Mouse (Mus musculus) urinary bladder, postnatal 4 days (tissue): ENCODE data around the gene Chkb.

Experiments used
- DNase-seq, 2 experiments: peaks; one replicate each; pipeline ENCODE4 v3.0.0; 2021 to 2022; ENCODE audit warnings: low spot score in 2 of 2

Gene Chkb

DNA sequence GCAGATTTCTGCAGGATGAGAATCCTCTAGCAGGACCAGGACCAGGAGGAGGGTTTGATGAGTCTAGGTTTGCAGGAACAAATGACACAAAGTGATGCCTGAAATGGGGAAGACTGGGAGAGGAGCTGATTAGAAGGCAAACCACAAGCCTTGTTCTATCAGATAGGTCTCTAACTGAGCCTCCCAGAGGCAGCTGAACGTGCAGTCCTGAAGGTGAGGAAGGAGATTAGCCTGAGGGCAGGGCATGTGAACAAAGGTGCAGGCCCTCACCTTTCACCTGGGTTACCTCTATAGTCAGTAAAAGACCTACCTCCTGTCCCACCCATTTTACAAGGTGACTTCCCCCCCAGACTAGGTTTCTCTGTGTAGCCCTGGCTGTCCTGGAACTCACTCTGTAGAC, 30.0 kb downstream of the Chkb start:
- DNase-seq: no peak

- DNase-seq: no peak
Observed at GRCm38 (mm10) chr15:89398146-89398545, 31.6 kb downstream of the Chkb start.

- no peak for DNase-seq
Observed at GRCm38 (mm10) chr15:89396883-89397282, 32.8 kb downstream of the Chkb start.

DNA sequence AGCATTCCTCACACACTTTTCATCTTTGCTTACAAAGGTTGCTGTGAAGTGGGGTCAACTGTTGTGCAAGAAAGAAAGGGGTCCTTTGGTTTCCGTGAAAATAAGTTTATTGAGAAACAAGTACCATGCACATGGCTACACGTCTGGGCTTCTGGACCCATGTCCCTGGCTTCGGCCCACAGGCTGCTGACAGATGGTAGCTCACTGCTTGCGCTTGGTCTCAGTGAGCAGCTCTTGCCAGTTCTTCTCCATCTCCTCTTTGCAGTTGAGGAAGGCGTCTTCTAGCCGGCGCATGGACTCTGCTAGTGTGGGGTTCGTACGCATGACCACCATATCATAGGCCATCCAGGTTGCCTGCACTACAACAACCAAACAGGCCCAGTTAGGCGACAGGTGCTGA, 39.6 kb downstream of the Chkb start:
- DNase-seq: no peak

DNA sequence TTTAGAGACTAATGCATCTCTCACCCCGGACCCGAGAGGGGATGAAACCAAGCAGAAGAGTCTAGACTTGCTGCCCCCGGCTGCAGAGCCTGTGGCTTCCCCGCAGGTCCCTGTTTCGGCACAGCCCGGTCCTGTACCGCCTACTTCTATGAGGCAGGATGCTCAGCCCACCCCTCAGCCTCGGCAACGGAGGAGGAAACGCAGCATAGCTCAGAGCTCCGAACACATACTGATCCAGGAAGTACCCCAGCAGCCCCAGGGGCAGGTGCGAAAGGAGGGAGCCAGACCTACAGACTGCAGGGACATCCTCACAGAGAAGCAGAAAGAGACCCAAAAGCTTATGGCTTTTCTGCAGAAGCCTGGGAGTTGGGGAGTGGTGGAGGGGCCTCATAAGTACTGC, 42.6 kb downstream of the Chkb start:
- no peak for DNase-seq

DNA sequence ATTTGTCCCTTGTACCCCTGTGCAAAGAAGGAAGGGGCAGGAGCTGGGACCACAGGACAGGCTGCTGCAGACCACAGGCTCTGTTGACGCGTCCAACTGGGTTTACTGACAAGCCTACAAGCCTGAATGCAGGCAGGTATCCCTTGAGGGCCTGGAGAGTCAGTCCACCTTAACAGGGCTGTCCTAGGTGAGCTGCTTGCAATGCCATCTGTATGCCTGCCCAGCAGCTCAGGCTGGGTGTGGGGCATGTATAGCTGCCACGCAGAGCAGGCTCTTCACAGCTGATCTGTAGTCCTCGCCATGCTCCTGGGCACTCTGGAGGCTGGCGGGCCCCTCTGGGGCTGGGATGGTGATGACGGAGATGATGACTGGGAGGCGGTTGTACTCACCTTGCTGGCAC, 45.1 kb downstream of the Chkb start, which contains the start of gene Klhdc7b:
Gene Klhdc7b (plus strand): TSS at position 301 of the 400 bp plus-strand sequence.
- DNase-seq: no peak

DNA sequence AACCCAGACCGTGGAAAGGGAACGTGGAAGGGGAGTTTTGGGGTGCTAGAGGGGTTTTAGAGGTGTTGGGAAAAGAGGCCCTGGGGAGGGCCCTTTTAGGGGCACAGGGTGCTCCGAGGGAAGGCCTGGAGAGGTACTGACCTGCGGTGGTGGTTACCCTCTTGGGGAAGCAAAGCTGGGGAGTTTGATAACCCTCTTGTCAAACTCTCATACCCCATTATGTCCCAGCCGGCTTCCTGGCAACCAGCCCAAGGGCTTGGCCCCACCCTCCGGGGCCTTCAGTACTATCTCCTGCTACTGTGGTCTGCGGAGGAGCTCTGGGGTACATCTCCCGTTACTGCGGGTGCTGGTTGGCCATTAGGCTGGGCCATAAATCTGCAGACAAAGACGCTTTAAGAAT, 50.3 kb downstream of the Chkb start:
- no peak for DNase-seq

DNA sequence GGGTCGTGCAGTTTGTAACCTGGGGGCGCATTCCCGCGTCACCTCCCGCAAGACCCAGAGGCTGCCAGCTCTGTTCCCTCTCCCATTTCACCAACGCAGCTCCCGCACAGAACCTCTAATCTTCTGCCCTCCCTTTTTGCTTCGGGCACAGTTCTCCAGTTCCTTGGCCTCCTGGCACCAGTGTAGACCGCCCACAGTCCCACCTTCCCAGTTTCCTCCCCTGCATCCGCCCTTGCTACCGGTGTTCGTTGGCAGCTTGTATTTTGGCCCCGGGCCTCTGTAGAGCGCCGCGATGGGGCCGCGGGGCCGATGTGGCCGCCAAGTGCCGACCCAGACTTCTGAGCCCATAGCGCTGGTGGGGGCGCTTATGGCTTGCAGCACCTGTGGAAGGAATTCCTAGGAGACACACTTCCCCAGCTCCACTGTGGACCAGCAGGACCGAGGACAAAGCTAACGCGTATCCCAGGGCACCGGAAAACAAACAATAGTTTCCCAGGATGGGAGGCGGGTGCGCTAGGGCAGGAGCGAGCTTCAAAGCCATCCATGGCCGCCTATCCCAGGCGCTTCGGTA, 50.8 kb downstream of the Chkb start, which contains the start of gene Odf3b:
Gene Odf3b (minus strand): TSS at position 452 of the 571 bp plus-strand sequence.
- DNase-seq: no peak

DNA sequence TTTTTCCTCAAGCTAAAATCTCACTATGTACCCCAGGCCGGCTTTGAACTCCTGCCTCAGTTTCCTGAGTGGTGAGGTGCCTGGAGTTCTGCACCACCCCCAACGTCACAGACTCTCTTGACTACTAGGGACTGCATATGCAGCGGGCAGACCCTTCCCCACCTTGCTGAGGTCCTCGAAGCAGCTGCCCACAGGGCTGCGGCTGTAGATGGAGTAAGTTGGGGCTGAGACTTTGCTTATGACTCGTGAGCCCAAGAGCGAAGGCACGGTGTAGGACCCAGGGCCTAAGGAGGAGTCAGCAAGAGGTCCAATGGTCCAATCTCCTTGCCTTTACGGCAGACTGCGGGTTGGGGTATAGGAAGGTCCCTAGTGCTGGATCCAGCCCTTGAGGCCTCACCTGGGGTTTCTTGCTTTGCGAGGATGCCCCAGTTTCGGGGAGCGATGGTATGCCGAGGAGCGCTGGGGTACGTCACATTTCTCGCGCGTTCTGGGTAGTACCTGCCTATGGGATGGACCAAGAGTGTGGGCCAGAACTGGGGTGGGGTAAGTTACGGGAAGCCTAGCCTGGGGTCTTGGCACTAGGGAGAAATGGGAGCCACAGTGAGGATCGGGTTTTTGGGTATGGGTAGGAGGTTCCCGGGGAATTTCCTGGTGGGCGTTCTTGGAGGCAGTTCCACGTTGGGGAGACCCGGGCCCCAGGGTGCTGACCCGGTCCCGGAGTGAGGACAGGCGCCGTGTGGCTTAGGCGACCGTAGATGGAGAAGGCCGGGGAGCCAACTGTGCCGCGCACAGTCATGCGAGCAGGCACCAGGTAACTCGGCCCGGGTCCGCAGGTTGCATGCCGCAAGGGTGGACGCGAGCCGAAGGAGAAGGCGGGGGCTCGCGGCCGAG, 51.5 kb downstream of the Chkb start:
- no peak for DNase-seq

DNA sequence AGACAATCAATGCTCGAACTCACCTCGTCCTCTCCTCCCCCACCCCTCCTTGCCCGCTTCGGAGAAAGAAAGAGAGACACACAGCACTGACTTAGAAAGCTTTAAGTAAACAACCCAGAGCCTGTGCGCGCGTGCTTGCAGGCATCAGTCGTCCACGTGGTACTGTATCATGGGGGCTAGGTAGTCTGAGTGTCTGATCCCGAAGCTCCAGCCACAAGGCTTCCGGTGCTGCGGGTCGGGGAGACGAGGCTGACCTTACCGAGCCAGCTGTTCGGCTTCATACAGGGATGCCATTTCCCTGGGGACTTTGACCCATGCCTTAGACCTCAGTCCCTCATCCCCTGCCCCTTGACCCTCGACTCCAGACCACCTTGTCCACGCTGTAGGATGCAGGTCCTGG, 52.3 kb downstream of the Chkb start:
- DNase-seq: no peak

DNA sequence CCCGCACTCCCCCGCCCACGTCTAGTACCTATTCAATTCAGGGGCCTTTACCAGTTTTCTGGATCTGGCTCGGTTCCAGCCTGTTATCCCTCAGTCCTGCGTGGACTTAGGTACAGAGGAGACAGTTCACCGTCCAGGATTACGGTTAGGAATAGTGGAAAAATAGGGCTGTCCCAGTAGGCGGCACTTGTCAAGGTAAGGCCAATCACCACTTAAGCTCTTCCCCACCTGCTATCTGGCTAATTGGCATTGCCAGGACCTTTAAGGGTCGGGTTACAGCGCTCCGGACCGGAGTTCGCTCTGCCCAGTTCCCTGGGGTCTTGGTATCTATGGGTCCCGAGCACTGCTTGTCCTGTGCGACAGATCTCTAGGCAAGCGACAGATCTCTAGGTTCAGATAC, 52.8 kb downstream of the Chkb start, which contains the start of gene Tymp:
Gene Tymp (minus strand): TSS at position 83 of the 400 bp plus-strand sequence.
- no peak for DNase-seq
